Mouse (Mus musculus): ENCODE measurements around the gene Sall4. TPM values are rescaled to one million over a fixed set of nuclear protein-coding genes. Genes with fewer than 3 reads are reported as not detected.

Gene Sall4
- polyA plus RNA-seq, 1 experiment: not detected

DNA sequence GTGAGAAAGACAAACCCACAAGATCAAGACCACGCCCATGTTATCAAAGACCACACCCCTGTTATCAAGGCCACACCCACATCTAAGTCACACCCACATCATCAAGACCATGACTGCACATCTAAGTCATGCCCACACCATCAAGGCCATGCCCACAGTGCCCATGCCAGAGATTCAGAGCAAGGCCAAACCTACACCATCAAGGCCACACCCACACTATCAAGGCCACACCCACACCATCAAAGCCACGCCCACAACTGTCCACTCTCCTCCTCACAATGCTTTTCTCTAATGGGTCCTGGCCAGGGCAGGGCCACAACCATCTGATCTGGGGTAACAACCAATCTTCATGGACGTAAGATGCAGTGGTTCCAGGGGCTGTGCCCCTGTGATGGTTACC, 56.8 kb downstream of the Sall4 start:
- Histone ChIP-seq H3K4me3 (ENCODE audit: insufficient read depth, low read length) (no peak overlapping the region), H3K27ac (ENCODE audit: insufficient read depth, low read length) (no peak overlapping the region), H3K4me1 (ENCODE audit: control insufficient read depth, insufficient read depth, low read length) (no peaks in the 10 kb centered on the region)
- TF ChIP-seq CTCF (IDR thresholded peaks at IDR 0.05; ENCODE audit: borderline replicate concordance, insufficient read depth, low read length): no peak

DNA sequence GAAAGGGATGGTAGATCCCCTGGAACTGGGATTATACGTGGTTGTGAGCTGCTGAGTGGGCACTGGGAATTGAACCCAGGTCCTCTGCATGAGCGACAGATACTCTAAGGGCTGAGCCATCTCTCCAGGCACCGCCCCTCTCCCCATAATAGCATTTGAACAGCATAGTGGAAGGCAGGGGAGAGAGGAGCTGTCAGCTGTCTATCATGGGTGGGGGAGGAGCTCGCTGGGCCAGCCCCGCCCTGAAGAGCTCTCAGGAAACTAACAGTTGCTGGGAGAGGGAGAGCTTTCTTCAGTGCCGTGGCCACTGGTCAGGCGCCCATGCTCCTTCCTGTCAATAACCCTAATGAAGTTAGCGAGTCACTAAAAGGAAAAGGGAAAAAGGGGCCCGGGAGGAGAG, 60.0 kb downstream of the Sall4 start:
- TF ChIP-seq POLR2A (IDR thresholded peaks at IDR 0.05; ENCODE audit: low read depth, low read length) (no peak), CTCF (IDR thresholded peaks at IDR 0.05; ENCODE audit: borderline replicate concordance, insufficient read depth, low read length) (no peak)
- H3K4me1 ChIP-seq (ENCODE audit: control insufficient read depth, insufficient read depth, low read length): no peaks in the 10 kb centered on the region
- no peak overlapping the region for H3K27ac ChIP-seq (ENCODE audit: insufficient read depth, low read length)
- H3K4me3 ChIP-seq (ENCODE audit: insufficient read depth, low read length): no peak overlapping the region

DNA sequence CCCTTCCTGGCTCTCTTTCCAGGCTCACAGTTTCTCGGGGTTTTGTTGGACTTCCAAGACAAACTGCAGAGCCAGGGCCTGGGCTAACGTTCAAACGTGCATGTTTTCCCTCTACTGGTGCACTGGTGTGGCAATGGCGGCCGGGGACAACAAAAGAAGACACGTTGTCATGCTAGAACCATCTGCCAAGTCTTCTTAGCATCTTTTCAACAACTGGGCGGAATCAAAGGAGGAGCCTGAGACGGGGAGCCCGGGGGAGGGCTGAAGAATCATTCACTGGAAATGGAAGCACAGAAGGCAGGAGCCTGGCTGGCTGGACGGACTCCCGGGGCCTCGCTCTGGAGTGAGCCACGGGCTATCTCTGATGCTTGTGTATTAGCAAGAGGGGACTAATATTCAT, 65.5 kb downstream of the Sall4 start:
- TF ChIP-seq POLR2A (IDR thresholded peaks at IDR 0.05; ENCODE audit: low read depth, low read length) (no peak), CTCF (IDR thresholded peaks at IDR 0.05; ENCODE audit: borderline replicate concordance, insufficient read depth, low read length) (no peak)
- Histone ChIP-seq H3K27ac (ENCODE audit: insufficient read depth, low read length) (no peak overlapping the region), H3K4me1 (ENCODE audit: control insufficient read depth, insufficient read depth, low read length) (no peaks in the 10 kb centered on the region), H3K4me3 (ENCODE audit: insufficient read depth, low read length) (no peak overlapping the region)

Other genes with a start within 250 kb of the Sall4 start
- 0.15 and 0.32 TPM in 2 replicates for gene Nfatc2, start 166.3 kb downstream of the Sall4 start, polyA plus RNA-seq (2011; ENCODE audit: insufficient read length, low read depth, missing spikeins)
- 13.8 and 18.6 TPM in 2 replicates for gene Atp9a, start 25.5 kb downstream of the Sall4 start, polyA plus RNA-seq (2011; ENCODE audit: insufficient read length, low read depth, missing spikeins)
- 14.7 and 23.1 TPM in 2 replicates for gene Zfp64, start 187.6 kb upstream of the Sall4 start, polyA plus RNA-seq (2011; ENCODE audit: insufficient read length, low read depth, missing spikeins)

All from embryonic fibroblast, embryonic 13.5 days (primary cell).